Mouse (Mus musculus) left cerebral cortex, adult 9 months (tissue): Measurements from ENCODE around the gene Ttf1.

Experiments used
- DNase-seq, 2 experiments: peaks; one replicate each; pipeline ENCODE4 v3.0.0; 2022; ENCODE audit warnings: low spot score in 2 of 2

Gene Ttf1

GRCm38 (mm10) chr2:29124936-29125701 lies 65.1 kb downstream of the Ttf1 start:
- peak; percentile 93 to 96 for DNase-seq

GRCm38 (mm10) chr2:29130118-29130899 lies 70.2 kb downstream of the Ttf1 start:
- no peak for DNase-seq

GRCm38 (mm10) chr2:29135161-29135560 lies 75.1 kb downstream of the Ttf1 start:
- no peak for DNase-seq
